Mouse (Mus musculus): ENCODE results near the gene Nxnl2.

Gene Nxnl2

GRCm38 (mm10) chr13:51170691-51171680, at the start of gene Nxnl2:
TSS of gene Nxnl2 (plus strand) at chr13:51171022.
- no peak for DNase-seq (ENCODE audit: low read depth, low spot score)

DNA sequence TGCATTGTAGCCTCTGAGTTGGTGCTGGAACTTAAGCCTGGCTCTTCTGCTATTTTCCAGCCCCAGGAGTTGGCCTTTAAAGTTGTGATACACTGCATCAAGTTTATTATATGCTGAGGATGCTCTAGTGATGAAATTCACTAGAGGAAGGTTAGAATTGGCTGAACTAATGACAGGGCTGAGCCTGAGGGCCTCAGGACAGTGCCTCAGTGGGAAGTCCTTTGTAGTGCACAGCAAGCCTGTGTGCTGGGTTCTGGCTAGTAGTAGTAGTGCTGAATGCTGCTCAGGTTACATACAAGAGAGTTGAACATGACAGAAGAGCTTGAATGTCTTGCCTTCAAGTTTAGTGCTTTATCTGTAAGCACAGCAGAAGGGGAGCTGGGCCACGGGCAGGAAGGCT, 48.9 kb upstream of the Nxnl2 start:
- no peak for DNase-seq (ENCODE audit: low read depth, low spot score)

GRCm38 (mm10) chr13:51122771-51123170, 48.1 kb upstream of the Nxnl2 start:
- DNase-seq (ENCODE audit: low read depth, low spot score), result no peak

- no peak for DNase-seq (ENCODE audit: low read depth, low spot score)
Measured at GRCm38 (mm10) chr13:51125357-51125756, 45.5 kb upstream of the Nxnl2 start.

DNA sequence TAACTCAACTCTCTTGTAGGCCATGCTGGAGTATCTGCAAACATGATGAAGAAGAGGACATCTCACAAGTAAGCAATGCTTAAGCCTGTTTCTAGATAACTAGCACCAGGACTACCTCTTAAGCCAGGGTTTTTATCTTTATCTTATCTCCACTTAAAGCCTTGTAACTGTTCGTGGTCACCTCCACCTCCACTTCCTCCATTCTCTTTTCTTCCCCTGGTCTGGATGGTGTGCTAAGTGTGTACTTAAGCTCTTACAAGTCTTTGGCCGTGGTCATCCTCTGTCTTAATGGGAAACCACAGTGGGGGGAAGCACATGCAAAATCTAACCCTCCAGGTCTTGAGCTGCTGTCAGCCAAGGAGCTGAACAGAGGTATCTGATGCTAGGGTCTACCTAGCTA, 42.9 kb upstream of the Nxnl2 start:
- no peak for DNase-seq (ENCODE audit: low read depth, low spot score)

DNA sequence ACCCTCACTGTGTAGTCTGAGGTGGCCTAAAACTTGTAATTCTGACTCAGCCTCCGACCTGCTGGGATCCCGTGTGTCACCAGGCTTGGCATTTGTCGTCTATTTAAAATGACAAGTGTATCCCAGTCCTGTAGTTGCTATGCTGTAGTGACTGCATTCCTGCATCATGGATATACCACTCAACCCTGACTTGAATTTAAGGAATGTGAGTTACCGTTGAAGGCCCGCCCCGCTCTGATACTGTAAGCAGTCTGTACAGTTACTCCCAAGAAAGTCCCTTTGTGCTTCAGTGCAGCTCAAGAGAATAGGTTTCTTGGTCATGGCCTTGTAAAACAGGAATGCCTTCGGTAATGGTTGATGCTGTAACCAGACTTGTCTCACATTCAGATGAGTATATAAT, 42.4 kb upstream of the Nxnl2 start:
- no peak for DNase-seq (ENCODE audit: low read depth, low spot score)

- DNase-seq (ENCODE audit: low read depth, low spot score), result no peak
Measured at GRCm38 (mm10) chr13:51131179-51131578, 39.6 kb upstream of the Nxnl2 start.

- DNase-seq (ENCODE audit: low read depth, low spot score), result no peak
Measured at GRCm38 (mm10) chr13:51136315-51136714, 34.5 kb upstream of the Nxnl2 start.

- DNase-seq (ENCODE audit: low read depth, low spot score), result no peak
Measured at GRCm38 (mm10) chr13:51136996-51137701, 33.7 kb upstream of the Nxnl2 start.

DNA sequence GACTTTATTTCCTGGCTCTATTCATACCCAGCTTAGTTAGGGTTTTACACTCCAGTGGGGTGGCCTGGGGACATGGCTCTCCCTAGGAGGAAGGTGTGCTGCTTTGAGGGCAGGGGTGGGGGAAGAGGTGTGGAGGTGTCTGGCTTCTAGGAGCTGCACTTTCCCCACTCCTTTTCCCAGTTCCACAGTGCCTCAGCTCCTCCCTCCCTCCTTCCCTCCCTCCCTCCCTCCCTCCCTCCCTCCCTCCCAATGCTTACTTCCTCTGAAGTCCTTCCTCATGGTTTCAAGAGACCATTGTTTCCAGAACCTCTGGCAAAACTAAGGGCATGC, 33.2 kb upstream of the Nxnl2 start:
- no peak for DNase-seq (ENCODE audit: low read depth, low spot score)

DNA sequence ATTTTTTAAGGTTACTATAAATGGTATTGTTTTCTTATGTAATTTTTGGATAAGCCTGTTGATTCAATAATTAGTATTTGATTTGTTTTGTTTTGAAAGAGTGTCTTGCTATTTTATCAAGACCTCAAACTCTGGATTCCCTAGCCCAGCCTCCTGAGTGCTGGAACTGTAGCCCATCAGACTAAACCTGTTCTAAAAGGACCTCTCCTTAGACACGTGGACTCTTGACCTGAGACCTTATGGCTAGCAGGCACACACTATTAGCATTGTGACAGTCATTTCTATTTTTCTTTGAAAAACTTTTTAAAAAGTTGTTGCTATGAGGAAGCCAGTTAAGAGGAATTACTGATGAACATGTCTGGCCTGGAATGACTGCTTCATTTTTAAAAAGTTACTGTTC, 23.7 kb upstream of the Nxnl2 start:
- DNase-seq (ENCODE audit: low read depth, low spot score), result no peak

DNA sequence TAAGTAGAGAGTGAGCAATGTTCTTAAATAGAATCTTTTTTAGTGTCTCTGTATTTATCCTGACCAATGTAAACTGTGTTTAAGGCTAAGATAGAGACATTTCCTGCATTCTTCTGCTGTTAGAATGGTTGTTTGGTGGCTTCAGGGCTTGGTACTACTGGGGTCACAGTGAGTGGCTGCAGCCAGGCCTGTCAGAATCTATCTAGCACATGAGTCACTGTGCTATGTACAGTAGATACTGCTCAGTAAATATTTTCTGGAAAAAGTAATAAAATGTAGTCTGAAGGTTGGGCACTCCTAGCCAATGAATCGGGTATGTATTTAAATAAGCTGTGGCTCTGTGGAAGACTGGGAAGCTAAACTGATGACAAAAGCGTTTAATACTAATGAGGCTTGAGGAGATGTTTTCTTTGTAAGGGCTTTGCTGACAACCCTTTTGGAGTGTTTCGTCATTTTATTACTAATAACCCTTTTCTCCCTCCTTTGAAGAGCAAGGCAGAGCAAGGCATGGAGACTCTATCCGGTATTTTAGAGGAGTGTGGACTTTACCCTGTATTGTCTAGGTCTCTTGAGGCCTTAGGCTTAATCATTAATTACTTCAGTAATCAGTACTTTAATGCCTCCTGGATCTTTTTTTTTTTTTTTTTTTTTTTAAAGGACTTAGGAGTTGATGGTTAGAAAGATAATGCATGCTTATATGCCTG, 17.7 kb upstream of the Nxnl2 start:
- DNase-seq (ENCODE audit: low read depth, low spot score), result no peak

DNA sequence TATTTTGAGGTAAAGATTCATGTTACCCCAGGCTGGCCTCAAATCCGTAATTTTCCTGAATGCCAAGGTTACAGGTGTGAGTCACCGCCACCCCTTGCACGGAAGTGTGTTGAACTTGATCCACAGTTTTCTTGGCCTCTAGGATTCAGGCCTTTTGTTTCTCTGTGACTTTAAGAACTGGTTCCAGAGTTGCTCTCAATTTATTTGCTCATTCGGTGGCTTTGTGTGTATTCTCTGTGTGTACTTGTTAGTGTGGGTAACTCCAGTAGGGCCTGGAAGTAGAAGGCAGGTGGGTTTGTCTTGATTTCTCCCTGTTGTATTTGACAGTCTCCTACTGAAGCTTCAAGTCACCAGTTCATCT, 17.2 kb upstream of the Nxnl2 start:
- no peak for DNase-seq (ENCODE audit: low read depth, low spot score)

DNA sequence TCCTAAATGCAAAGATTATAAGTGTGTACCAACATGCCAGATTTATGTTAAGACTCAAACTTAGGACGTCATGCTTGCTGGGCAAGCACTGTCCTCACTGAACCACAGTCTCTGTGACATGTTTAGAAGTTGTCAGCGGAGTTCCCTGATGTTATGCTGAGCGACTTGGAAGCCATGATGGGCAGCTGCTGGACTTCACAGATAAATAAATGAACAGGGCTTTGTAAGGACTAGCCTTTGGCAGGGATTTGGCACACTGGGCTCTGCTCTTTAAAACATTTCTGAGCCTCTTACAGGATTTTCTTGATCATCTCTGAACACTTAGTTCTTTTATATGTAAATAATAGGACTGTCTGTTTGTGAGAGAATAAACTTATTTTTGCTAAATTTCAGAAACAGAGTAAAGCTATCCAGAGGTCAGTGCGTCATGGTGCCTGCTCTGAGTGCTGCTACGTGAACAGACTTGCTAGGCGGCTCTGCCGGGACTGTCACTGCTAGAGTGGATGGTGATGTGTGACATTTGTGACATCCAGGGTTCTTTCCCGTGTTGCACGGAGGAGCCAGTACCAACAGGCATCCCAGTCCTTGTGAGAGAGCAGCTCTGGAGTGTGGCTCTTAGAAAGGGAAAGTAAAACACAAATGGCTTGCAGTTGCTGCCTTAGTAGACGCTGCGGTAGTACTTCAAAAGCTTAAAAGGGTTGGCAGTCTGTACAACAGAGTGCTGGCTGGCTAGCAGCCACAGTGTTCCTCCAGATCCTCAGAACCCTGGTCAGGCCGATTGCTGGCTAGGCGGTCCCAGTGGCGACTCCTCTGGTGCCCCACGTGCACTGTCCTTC, 15.4 kb upstream of the Nxnl2 start:
- no peak for DNase-seq (ENCODE audit: low read depth, low spot score)

- DNase-seq (ENCODE audit: low read depth, low spot score), result no peak
Measured at GRCm38 (mm10) chr13:51156014-51156386, 14.8 kb upstream of the Nxnl2 start.

DNA sequence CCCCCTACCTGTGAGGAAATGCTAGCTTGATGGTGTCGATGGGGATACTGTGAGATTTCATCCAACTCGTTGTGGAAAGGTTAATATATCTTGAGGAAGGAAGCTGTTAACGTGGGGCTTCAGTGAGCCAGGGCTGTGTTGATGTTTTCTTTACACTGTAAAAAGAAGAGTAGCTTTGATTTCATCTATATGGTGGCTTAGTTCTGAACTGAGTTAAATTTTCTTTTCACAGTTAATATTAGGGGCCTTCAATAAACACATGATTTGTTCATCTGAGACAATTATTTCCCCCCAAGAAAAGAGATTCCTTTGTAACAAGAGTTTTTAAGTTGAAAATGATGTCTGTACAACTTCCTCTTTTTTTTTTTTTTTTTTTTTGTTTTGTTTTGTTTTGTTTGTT, 13.5 kb upstream of the Nxnl2 start:
- no peak for DNase-seq (ENCODE audit: low read depth, low spot score)

DNA sequence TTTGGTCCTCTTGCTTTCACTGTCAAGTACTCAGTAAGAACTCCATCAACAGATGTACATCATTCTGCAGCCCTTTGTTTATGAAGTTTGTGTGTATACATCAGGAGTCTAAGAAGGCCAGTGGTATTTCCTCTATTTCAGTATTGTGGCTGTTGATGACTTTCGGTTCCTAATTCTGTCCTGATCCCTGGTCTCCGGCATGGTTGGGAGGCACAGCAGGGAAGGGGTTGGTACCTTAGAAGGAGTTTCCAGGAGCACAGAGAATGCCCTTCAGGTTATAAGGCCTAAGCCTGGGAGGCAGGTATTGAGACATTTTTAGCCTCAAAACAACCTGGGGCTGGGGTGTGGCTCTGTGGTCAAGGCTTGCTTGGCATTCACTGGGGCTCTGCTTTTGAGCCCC, 9.2 kb upstream of the Nxnl2 start:
- DNase-seq (ENCODE audit: low read depth, low spot score), result no peak

GRCm38 (mm10) chr13:51162246-51162645, 8.6 kb upstream of the Nxnl2 start:
- DNase-seq (ENCODE audit: low read depth, low spot score), result no peak

GRCm38 (mm10) chr13:51166711-51167110, 4.1 kb upstream of the Nxnl2 start:
- DNase-seq (ENCODE audit: low read depth, low spot score), result no peak

DNA sequence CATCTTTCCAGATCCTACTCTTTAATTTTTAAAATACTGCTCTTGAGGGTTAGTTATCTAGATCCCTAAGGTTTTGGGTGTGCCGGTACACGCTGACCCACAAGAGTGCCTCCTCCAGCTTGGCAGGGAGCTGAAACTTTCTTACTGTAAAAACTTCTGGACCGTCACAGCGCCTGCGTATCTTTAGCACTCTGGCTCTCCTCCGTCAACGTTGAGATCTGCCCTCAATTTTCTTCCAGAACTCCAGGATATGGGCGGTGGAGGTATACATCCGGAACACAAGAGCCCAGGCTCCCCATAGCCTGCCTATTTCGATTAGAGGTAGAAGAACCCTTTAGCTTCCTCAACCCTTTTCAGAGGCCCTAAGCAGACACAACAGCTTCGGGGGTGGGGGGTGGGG, 607 bp upstream of the Nxnl2 start:
- no peak for DNase-seq (ENCODE audit: low read depth, low spot score)

- DNase-seq (ENCODE audit: low read depth, low spot score), result no peak
Measured at GRCm38 (mm10) chr13:51172601-51173000, 1.8 kb downstream of the Nxnl2 start.

GRCm38 (mm10) chr13:51178932-51179331, 8.1 kb downstream of the Nxnl2 start:
- DNase-seq (ENCODE audit: low read depth, low spot score), result no peak

Data from brain, embryonic 18.5 days (tissue).